Mouse (Mus musculus): ENCODE measurements at regions not wholly inside any gene's neighbourhood (a gene's known extent, or its start where the extent isn't known, plus 50 kb on each side); places are given as distances from the start of the nearest gene placed in this dataset.

DNA sequence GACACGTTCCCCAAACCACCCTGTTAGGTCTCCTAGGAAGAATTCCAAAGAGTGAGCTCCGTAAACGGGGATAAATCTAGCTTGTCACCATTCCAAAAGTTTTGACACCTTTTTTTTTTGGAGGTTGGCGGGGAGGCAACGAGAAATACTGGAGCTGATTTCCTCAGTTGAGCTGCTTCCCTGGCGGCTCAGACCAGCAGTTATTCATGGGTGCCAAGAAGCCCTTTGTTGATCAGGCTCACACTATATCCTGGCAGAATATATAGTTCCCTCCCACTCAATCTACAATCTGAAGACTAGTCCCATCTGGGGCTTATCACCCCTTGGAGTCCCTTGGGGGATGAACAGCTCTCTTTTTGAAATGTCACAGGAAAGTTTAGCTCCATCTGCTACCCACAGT is 77.5 kb upstream of the Tiam2 start:
- no peak for ATAC-seq (ENCODE audit: insufficient read depth)
- no peak for TF ChIP-seq CTCF (IDR thresholded peaks at IDR 0.05; ENCODE audit: low read depth)
- H3K9ac ChIP-seq, result no peak overlapping the region
- 0 out of 2 replicates have a peak, but pooled peaks cover 4% of the 10 kb centered on the region for H3K36me3 ChIP-seq (ENCODE audit: insufficient read depth)
- no peaks in the 10 kb centered on the region for H3K9me3 ChIP-seq (ENCODE audit: low read depth, low read length)
- DNase-seq, result no peak
- 69% methylated on average over 6 of the region's 6 CpGs for WGBS
- H3K4me1 ChIP-seq (ENCODE audit: insufficient read depth), result no peaks in the 10 kb centered on the region
- H3K4me3 ChIP-seq (ENCODE audit: low read depth, low read length), result no peak overlapping the region
- no peak overlapping the region for H3K4me2 ChIP-seq
- H3K27me3 ChIP-seq (ENCODE audit: insufficient read depth, low read length), result no peaks in the 10 kb centered on the region
- no peak overlapping the region for H3K27ac ChIP-seq (ENCODE audit: low read depth)

DNA sequence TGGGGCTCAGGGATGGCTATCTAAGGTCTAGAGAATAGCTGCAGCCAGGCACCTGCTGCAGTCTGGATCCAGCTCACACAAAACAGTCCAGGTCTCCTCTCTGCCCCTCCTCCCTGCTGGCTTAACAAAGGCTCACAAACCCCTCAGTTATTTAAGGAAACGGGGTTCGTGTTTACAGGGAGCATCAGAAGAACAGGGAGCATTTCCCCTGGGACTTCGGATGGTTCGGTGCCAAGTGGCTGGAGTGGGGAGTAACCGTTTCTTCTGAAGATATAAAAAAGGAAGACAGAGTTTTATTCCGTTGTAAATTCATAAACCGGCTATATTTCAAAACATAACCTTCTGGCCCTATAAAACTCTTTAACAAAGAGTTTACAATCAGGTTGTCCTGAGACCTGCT is 77.1 kb upstream of the Tiam2 start:
- no peak for ATAC-seq (ENCODE audit: insufficient read depth)
- Histone ChIP-seq H3K4me1 (ENCODE audit: insufficient read depth) (no peaks in the 10 kb centered on the region), H3K4me2 (no peak overlapping the region), H3K4me3 (ENCODE audit: low read depth, low read length) (no peak overlapping the region), H3K36me3 (ENCODE audit: insufficient read depth) (0 out of 2 replicates have a peak, but pooled peaks cover 4% of the 10 kb centered on the region), H3K27me3 (ENCODE audit: insufficient read depth, low read length) (no peaks in the 10 kb centered on the region), H3K9ac (no peak overlapping the region), H3K27ac (ENCODE audit: low read depth) (no peak overlapping the region), H3K9me3 (ENCODE audit: low read depth, low read length) (no peaks in the 10 kb centered on the region)
- TF ChIP-seq CTCF (IDR thresholded peaks at IDR 0.05; ENCODE audit: low read depth), result no peak
- no peak for DNase-seq
- WGBS, result 78% methylated on average over 7 of the region's 7 CpGs

DNA sequence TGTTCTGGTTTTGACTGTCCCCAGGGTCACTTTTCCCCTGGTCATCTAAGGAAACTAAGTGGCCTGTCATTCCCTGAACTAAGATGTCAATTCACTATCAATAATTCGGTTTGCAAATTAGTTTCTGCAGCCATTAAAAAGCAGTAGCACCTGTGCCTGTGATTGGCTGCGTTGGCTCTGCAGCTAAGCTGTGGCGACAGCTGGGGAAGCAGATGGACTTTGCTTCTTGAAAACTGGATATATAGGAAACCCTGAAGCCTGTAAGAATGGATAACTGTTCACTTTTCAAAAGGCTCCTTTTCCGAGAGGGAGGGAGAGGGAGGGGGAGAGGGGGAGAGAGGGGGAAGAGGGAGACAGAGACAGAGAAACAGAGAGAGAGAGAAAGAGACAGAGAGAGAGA is 75.2 kb upstream of the Tiam2 start:
- WGBS, result 92% methylated on average over 4 of the region's 4 CpGs
- no peaks in the 10 kb centered on the region for H3K4me1 ChIP-seq (ENCODE audit: insufficient read depth)
- H3K4me2 ChIP-seq, result no peak overlapping the region
- TF ChIP-seq CTCF (IDR thresholded peaks at IDR 0.05; ENCODE audit: low read depth), result no peak
- H3K9ac ChIP-seq, result no peak overlapping the region
- no peaks in the 10 kb centered on the region for H3K9me3 ChIP-seq (ENCODE audit: low read depth, low read length)
- H3K36me3 ChIP-seq (ENCODE audit: insufficient read depth), result 0 out of 2 replicates have a peak, but pooled peaks cover 4% of the 10 kb centered on the region
- DNase-seq (no peak), ATAC-seq (ENCODE audit: insufficient read depth) (no peak)
- H3K27ac ChIP-seq (ENCODE audit: low read depth), result no peak overlapping the region
- no peaks in the 10 kb centered on the region for H3K27me3 ChIP-seq (ENCODE audit: insufficient read depth, low read length)
- H3K4me3 ChIP-seq (ENCODE audit: low read depth, low read length), result no peak overlapping the region

DNA sequence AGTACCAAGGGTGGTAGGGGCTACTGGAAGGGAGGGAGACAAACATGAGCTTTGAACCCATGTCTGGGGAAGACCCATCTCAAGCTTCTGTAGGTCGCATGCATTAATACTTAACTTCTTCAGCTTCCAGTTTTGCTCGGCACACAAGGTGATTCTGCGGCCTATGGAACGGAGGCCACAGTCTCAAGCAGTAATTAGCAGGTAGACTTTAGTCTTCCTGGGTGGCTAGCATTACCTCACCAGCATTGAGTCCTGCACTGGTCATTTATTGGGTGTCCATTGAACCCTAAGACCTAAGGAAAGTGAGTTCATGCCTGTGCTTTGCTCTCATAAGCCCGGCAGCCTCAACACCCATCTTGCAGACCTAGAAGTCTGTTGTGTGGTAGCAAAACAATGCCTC is 74.4 kb upstream of the Tiam2 start:
- Histone ChIP-seq H3K4me1 (ENCODE audit: insufficient read depth) (no peaks in the 10 kb centered on the region), H3K36me3 (ENCODE audit: insufficient read depth) (0 out of 2 replicates have a peak, but pooled peaks cover 4% of the 10 kb centered on the region), H3K27ac (ENCODE audit: low read depth) (no peak overlapping the region), H3K27me3 (ENCODE audit: insufficient read depth, low read length) (no peaks in the 10 kb centered on the region), H3K4me3 (ENCODE audit: low read depth, low read length) (no peak overlapping the region), H3K4me2 (no peak overlapping the region), H3K9me3 (ENCODE audit: low read depth, low read length) (no peaks in the 10 kb centered on the region), H3K9ac (no peak overlapping the region)
- ATAC-seq (ENCODE audit: insufficient read depth) (no peak), DNase-seq (no peak)
- 93% methylated on average over 5 of the region's 5 CpGs for WGBS
- TF ChIP-seq CTCF (IDR thresholded peaks at IDR 0.05; ENCODE audit: low read depth), result no peak

DNA sequence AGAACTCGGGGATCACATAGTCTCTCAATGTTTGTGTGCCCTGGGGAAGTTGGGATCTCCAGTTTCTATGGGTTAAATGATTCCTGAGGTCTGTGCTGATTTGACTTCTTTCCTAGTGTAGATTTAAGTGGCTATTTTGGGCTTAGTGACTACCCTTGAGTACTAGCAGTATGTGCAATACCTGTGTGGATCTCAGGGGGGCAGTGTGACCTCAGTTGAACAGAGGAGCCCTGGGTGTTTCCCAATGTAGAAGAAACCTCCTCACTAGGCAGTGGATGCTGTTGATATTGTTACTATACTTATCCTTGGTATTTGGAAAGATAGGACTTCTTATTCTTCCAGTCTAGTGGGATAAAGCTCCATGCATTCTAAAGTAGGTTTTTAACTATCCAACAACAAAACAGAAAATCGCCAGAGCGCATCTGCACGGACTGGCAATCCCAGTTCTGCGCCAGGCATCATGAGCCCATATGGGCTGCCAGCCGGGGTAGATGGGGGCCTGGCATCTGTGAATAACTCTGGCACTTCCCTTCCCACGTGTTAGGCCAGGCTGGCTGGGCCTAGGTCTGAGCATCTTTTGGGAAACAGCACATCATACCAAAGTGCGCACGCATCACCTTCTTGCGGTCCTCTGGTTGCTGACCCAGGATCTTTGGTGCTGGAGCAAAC is 72.7 kb upstream of the Tiam2 start:
- Histone ChIP-seq H3K4me2 (no peak overlapping the region), H3K27ac (ENCODE audit: low read depth) (no peak overlapping the region), H3K36me3 (ENCODE audit: insufficient read depth) (0 out of 2 replicates have a peak, but pooled peaks cover 6% of the 10 kb centered on the region), H3K9me3 (ENCODE audit: low read depth, low read length) (no peaks in the 10 kb centered on the region), H3K9ac (no peak overlapping the region), H3K4me1 (ENCODE audit: insufficient read depth) (no peaks in the 10 kb centered on the region), H3K4me3 (ENCODE audit: low read depth, low read length) (no peak overlapping the region), H3K27me3 (ENCODE audit: insufficient read depth, low read length) (no peaks in the 10 kb centered on the region)
- no peak for ATAC-seq (ENCODE audit: insufficient read depth)
- 88% methylated on average over 10 of the region's 10 CpGs for WGBS
- DNase-seq, result peak; percentile 36
- TF ChIP-seq CTCF (IDR thresholded peaks at IDR 0.05; ENCODE audit: low read depth), result peak; percentile 45

DNA sequence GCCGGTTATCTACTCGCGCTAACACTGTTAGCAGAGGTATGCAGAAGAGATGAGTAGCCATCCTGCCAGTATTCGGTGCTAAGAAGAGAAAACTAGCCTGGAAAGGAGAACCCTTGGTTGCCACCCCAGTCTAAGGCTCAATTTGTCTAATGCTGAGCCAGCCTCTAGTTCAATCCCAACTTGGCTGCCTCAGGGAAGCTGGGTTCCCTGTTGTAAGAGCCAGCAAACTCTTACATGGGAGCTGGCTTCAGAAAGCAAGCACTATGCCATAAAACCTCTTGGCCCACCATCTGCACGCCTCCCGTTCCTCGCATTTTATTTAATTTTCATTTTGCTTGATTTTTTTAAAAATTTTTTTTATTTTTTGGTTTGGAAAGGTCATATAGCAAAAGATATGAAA is 69.6 kb upstream of the Tiam2 start:
- ATAC-seq (ENCODE audit: insufficient read depth) (no peak), DNase-seq (no peak)
- no peaks in the 10 kb centered on the region for H3K4me1 ChIP-seq (ENCODE audit: insufficient read depth)
- WGBS, result 93% methylated on average over 7 of the region's 7 CpGs
- H3K27me3 ChIP-seq (ENCODE audit: insufficient read depth, low read length), result no peaks in the 10 kb centered on the region
- H3K27ac ChIP-seq (ENCODE audit: low read depth), result no peak overlapping the region
- no peak overlapping the region for H3K4me2 ChIP-seq
- no peak overlapping the region for H3K9ac ChIP-seq
- no peak overlapping the region for H3K4me3 ChIP-seq (ENCODE audit: low read depth, low read length)
- peaks cover 7% of the 10 kb centered on the region; the same call in 1 of the 2 replicates for H3K36me3 ChIP-seq (ENCODE audit: insufficient read depth)
- TF ChIP-seq CTCF (IDR thresholded peaks at IDR 0.05; ENCODE audit: low read depth), result no peak
- H3K9me3 ChIP-seq (ENCODE audit: low read depth, low read length), result no peaks in the 10 kb centered on the region

DNA sequence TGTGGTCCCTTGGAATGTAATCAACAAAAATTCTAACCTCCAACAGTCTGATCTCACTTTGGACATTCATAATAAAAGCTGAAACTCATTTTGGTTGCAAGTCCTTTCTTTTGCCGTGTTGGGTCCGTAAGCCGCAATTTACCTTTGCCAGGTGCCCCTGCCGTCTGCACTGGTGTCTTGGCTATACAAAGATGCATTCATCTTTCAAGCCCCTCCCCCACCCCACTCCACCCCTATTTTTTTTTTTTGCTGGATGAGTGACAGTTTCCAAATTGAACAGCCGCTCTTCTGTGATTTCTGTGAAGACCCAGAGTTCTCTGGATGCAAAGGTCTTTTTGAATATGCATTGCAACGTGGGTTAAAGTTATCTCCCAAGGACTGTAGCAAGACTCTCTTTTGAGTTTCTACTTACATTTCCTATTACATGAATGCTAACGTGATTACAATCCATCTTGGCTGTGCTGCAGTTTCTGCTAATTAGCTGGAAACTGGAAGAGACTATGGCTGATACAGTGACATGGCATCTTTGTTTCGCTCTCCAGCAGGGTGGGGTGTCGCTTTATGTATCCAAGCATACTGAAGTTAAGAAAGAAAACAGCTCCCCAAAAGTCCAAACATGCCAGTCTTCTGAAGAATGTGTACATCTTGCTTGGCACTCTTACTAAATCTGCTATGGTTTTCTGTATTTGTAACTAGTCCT is 67.4 kb upstream of the Tiam2 start:
- no peaks in the 10 kb centered on the region for H3K9me3 ChIP-seq (ENCODE audit: low read depth, low read length)
- TF ChIP-seq CTCF (IDR thresholded peaks at IDR 0.05; ENCODE audit: low read depth), result no peak
- DNase-seq (no peak), ATAC-seq (ENCODE audit: insufficient read depth) (no peak)
- no peak overlapping the region for H3K27ac ChIP-seq (ENCODE audit: low read depth)
- H3K27me3 ChIP-seq (ENCODE audit: insufficient read depth, low read length), result no peaks in the 10 kb centered on the region
- H3K4me1 ChIP-seq (ENCODE audit: insufficient read depth), result no peaks in the 10 kb centered on the region
- WGBS, result 74% methylated on average over 9 of the region's 9 CpGs
- no peak overlapping the region for H3K4me2 ChIP-seq
- H3K4me3 ChIP-seq (ENCODE audit: low read depth, low read length), result no peak overlapping the region
- H3K9ac ChIP-seq, result no peak overlapping the region
- peaks cover 7% of the 10 kb centered on the region; the same call in 1 of the 2 replicates for H3K36me3 ChIP-seq (ENCODE audit: insufficient read depth)
